Mouse (Mus musculus) neural tube, embryonic 15.5 days (tissue): ENCODE measurements at regions not wholly inside any gene's neighbourhood (a gene's known extent, or its start where the extent isn't known, plus 50 kb on each side); places are given as distances from the start of the nearest gene placed in this dataset.
A peak's percentile ranks its signal among the peaks of the same experiment; 100 is the strongest.

ENCODE experiments used
- ATAC-seq: fragments of 200-750 bp; cut with Nextera tagmentation; 2 replicates; pipeline ENCODE4 v1.8.0; 2017; ENCODE audit warnings: mild to moderate bottlenecking, moderate TSS enrichment, moderate library complexity; ENCODE audit not compliant: low FRiP score
- H3K27ac ChIP-seq: fragments of 300-500 bp; sonication (generic); replicated peaks from 2 replicates; pipeline ENCODE4 v1.5.1; 2015; ENCODE audit warnings: mild to moderate bottlenecking, inconsistent platforms
- H3K27me3 ChIP-seq: fragments of 300-500 bp; sonication (generic); replicated peaks from 2 replicates; pipeline ENCODE4 v1.6.1; 2015; ENCODE audit warnings: inconsistent platforms
- H3K36me3 ChIP-seq: fragments of 300-500 bp; sonication (generic); 2 replicates; pipeline ENCODE4 v1.6.1; 2015; ENCODE audit warnings: inconsistent platforms
- H3K4me1 ChIP-seq: fragments of 300-500 bp; sonication (generic); 2 replicates; pipeline ENCODE4 v1.6.1; 2015; ENCODE audit warnings: inconsistent platforms
- H3K4me2 ChIP-seq: fragments of 300-500 bp; sonication (generic); 2 replicates; pipeline ENCODE4 v1.6.1; 2015; ENCODE audit warnings: inconsistent platforms, mild to moderate bottlenecking, moderate library complexity
- H3K4me3 ChIP-seq: fragments of 300-500 bp; sonication (generic); replicated peaks from 2 replicates; pipeline ENCODE4 v1.5.1; 2015; ENCODE audit warnings: mild to moderate bottlenecking, inconsistent platforms
- H3K9ac ChIP-seq: fragments of 300-500 bp; sonication (generic); replicated peaks from 2 replicates; pipeline ENCODE4 v1.6.1; 2015; ENCODE audit warnings: mild to moderate bottlenecking, inconsistent platforms
- H3K9me3 ChIP-seq: fragments of 300-500 bp; sonication (generic); replicated peaks from 2 replicates; pipeline ENCODE4 v1.6.1; 2016; ENCODE audit warnings: inconsistent platforms
- whole genome bisulfite sequencing: fragments of 180-500 bp; shearing (Covaris S2); methylation state at CpG from one replicate; pipeline ENCODE4 v1.1.7; 2015; ENCODE audit warnings: mixed read lengths; 5-methylcytosine and 5-hydroxymethylcytosine counted together

DNA sequence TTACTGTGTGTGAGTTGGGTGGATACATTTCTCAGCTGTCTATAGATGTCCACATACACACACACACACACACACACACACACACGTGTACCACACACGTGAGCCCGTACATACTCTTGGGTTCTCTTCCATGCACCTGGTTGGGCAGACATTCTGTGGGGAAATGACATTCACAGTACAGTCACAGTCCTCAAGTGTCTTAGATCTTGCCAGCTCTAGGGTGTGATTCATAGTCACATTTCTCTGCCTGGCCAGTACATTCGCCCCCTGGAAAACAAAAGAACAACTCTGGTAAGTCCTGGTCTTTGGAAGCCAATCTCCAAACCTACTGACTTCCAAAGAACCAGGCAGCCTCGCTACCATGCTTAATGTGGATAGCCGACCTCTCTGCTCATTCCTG is 64.6 kb upstream of the Acbd6 start:
- Histone ChIP-seq H3K27me3 (no peaks in the 10 kb centered on the region), H3K9ac (no peak overlapping the region), H3K4me2 (no peak overlapping the region), H3K27ac (no peak overlapping the region), H3K4me3 (no peak overlapping the region), H3K36me3 (no peaks in the 10 kb centered on the region), H3K9me3 (no peaks in the 10 kb centered on the region), H3K4me1 (peaks cover 30% of the 10 kb centered on the region)
- ATAC-seq = no peak
- WGBS = 86% methylated on average over 6 of the region's 6 CpGs

- no peak overlapping the region for H3K4me2 ChIP-seq
- H3K9me3 ChIP-seq = no peaks in the 10 kb centered on the region
- no peaks in the 10 kb centered on the region for H3K27me3 ChIP-seq
- 71% methylated on average over 4 of the region's 4 CpGs for WGBS
- no peak overlapping the region for H3K27ac ChIP-seq
- no peak overlapping the region for H3K9ac ChIP-seq
- ATAC-seq = no peak
- no peaks in the 10 kb centered on the region for H3K36me3 ChIP-seq
- no peak overlapping the region for H3K4me3 ChIP-seq
- H3K4me1 ChIP-seq = peaks cover 26% of the 10 kb centered on the region
These were observed 64.1 kb upstream of the Acbd6 start for GRCm38 (mm10) chr1:155493799-155494198.

GRCm38 (mm10) chr1:155494347-155494746 is 63.6 kb upstream of the Acbd6 start:
- H3K9ac ChIP-seq = no peak overlapping the region
- ATAC-seq = no peak
- WGBS = 99% methylated on average over 2 of the region's 2 CpGs

GRCm38 (mm10) chr1:155499735-155500134 is 58.2 kb upstream of the Acbd6 start:
- ATAC-seq = no peak
- no peaks in the 10 kb centered on the region for H3K36me3 ChIP-seq
- H3K9ac ChIP-seq = no peak overlapping the region
- no peak overlapping the region for H3K4me2 ChIP-seq
- no peaks in the 10 kb centered on the region for H3K9me3 ChIP-seq
- H3K27ac ChIP-seq = no peak overlapping the region
- whole genome bisulfite sequencing = 97% methylated on average over 1 of the region's 1 CpGs
- H3K4me1 ChIP-seq = peaks cover 16% of the 10 kb centered on the region
- H3K4me3 ChIP-seq = no peak overlapping the region
- no peaks in the 10 kb centered on the region for H3K27me3 ChIP-seq

More at GRCm38 (mm10) chr1:155494347-155494746, 63.6 kb upstream of the Acbd6 start:
- Histone ChIP-seq H3K36me3 (no peaks in the 10 kb centered on the region), H3K4me1 (peaks cover 22% of the 10 kb centered on the region), H3K4me3 (no peak overlapping the region), H3K9me3 (no peaks in the 10 kb centered on the region), H3K27me3 (no peaks in the 10 kb centered on the region), H3K27ac (no peak overlapping the region), H3K4me2 (no peak overlapping the region)

GRCm38 (mm10) chr1:155502867-155503266 is 55.1 kb upstream of the Acbd6 start:
- Histone ChIP-seq H3K9me3 (no peaks in the 10 kb centered on the region), H3K4me2 (peak overlapping the region; percentile 2; the same call in 1 of the 2 replicates), H3K27ac (0 out of 2 replicates have a peak overlapping the region, but pooled peaks have one; percentile 54), H3K27me3 (no peaks in the 10 kb centered on the region), H3K4me3 (no peak overlapping the region), H3K9ac (no peak overlapping the region), H3K36me3 (no peaks in the 10 kb centered on the region), H3K4me1 (peaks cover 25% of the 10 kb centered on the region)
- no peak for ATAC-seq
- 21% methylated on average over 10 of the region's 10 CpGs for WGBS

- no peaks in the 10 kb centered on the region for H3K9me3 ChIP-seq
- H3K27ac ChIP-seq = 0 out of 2 replicates have a peak overlapping the region, but pooled peaks have one; percentile 15
- no peak overlapping the region for H3K4me2 ChIP-seq
- H3K4me1 ChIP-seq = peaks cover 25% of the 10 kb centered on the region
- ATAC-seq = no peak; the same call in 1 of the 2 replicates
- H3K4me3 ChIP-seq = no peak overlapping the region
- 50% methylated on average over 12 of the region's 12 CpGs for WGBS
- H3K36me3 ChIP-seq = no peaks in the 10 kb centered on the region
- no peaks in the 10 kb centered on the region for H3K27me3 ChIP-seq
- no peak overlapping the region for H3K9ac ChIP-seq
These were observed 53.2 kb upstream of the Acbd6 start for GRCm38 (mm10) chr1:155504581-155505328.

GRCm38 (mm10) chr1:155505361-155506077 is 52.4 kb upstream of the Acbd6 start:
- no peaks in the 10 kb centered on the region for H3K36me3 ChIP-seq
- peaks cover 25% of the 10 kb centered on the region for H3K4me1 ChIP-seq
- H3K27ac ChIP-seq = 0 out of 2 replicates have a peak overlapping the region, but pooled peaks have one; percentile 15
- 67% methylated on average over 6 of the region's 6 CpGs for WGBS
- no peak overlapping the region for H3K4me2 ChIP-seq
- H3K9me3 ChIP-seq = no peaks in the 10 kb centered on the region
- H3K27me3 ChIP-seq = no peaks in the 10 kb centered on the region
- H3K4me3 ChIP-seq = no peak overlapping the region
- no peak overlapping the region for H3K9ac ChIP-seq
- no peak for ATAC-seq
